Mouse (Mus musculus) effector memory CD4-positive, alpha-beta T cell, adult 5 months (primary cell): ENCODE data around the gene Snapc3. TPM values are rescaled to one million over a fixed set of nuclear protein-coding genes. Genes with fewer than 3 reads are reported as not detected.

Experiments
- polyA plus RNA-seq: library from polyadenylated mRNA; unstranded; fragments of 100-300 nt; shearing (Covaris generic); gene quantifications from one replicate; pipeline ENCODE4 v1.2.1, GENCODE M21; 2017

Snapc3 gene
- polyA plus RNA-seq, result 22.6 TPM

GRCm38 (mm10) chr4:83417160-83417819 lies at the start of gene Snapc3:
TSS of gene Snapc3 (plus strand) at chr4:83417724.

GRCm38 (mm10) chr4:83486117-83486901 lies 68.8 kb downstream of the Snapc3 start, which contains the start of gene Psip1:
TSS of gene Psip1 (minus strand) at chr4:83486459.

Other genes with a start within 250 kb of the Snapc3 start
- gene Ttc39b, start 93.5 kb upstream of the Snapc3 start, polyA plus RNA-seq, result 157 TPM
- gene Psip1, start 68.7 kb downstream of the Snapc3 start, polyA plus RNA-seq, result 155 TPM
- 14.7 TPM for gene Ccdc171, start 107.8 kb downstream of the Snapc3 start, polyA plus RNA-seq